Mouse (Mus musculus): ENCODE results near the gene Gpr88. TPM values are rescaled to one million over a fixed set of nuclear protein-coding genes. Genes with fewer than 3 reads are reported as not detected.
A peak's percentile ranks its signal among the peaks of the same experiment; 100 is the strongest.

Gene Gpr88
- polyA plus RNA-seq, 1 experiment from 2014 or later = 1.6 TPM

- H3K9ac ChIP-seq (replicated peaks; ENCODE audit: low read depth) = no peak overlapping the region
- 28% methylated on average over 3 of the region's 3 CpGs for WGBS
- DNase-seq (ENCODE audit: low spot score) = no peak
- no peaks in the 10 kb centered on the region for H3K4me1 ChIP-seq (ENCODE audit: insufficient read depth, low read depth, low read length)
- H3K9me3 ChIP-seq (ENCODE audit: low read length) = no peaks in the 10 kb centered on the region
- TF ChIP-seq EP300 (IDR thresholded peaks at IDR 0.05) = no peak
- no peak for TF ChIP-seq CTCF (IDR thresholded peaks at IDR 0.05)
- no peak overlapping the region for H3K4me2 ChIP-seq (replicated peaks; ENCODE audit: low read depth, low read length)
- no peaks in the 10 kb centered on the region for H3K27me3 ChIP-seq (replicated peaks; ENCODE audit: insufficient read depth, low read length)
- no peak overlapping the region for H3K4me3 ChIP-seq (ENCODE audit: low read depth, low read length)
- H3K36me3 ChIP-seq (ENCODE audit: insufficient read depth, low read length) = no peaks in the 10 kb centered on the region
- ATAC-seq = no peak
- no peak overlapping the region for H3K27ac ChIP-seq (ENCODE audit: low read length)
Observed at GRCm38 (mm10) chr3:116203942-116204341, 49.4 kb downstream of the Gpr88 start.

- Histone ChIP-seq H3K36me3 (ENCODE audit: insufficient read depth, low read length) (no peaks in the 10 kb centered on the region), H3K4me3 (ENCODE audit: low read depth, low read length) (no peak overlapping the region), H3K27me3 (replicated peaks; ENCODE audit: insufficient read depth, low read length) (no peaks in the 10 kb centered on the region), H3K27ac (ENCODE audit: low read length) (no peak overlapping the region), H3K4me1 (ENCODE audit: insufficient read depth, low read depth, low read length) (no peaks in the 10 kb centered on the region), H3K9ac (replicated peaks; ENCODE audit: low read depth) (no peak overlapping the region), H3K4me2 (replicated peaks; ENCODE audit: low read depth, low read length) (no peak overlapping the region), H3K9me3 (ENCODE audit: low read length) (no peaks in the 10 kb centered on the region)
- DNase-seq (ENCODE audit: low spot score) = peak; percentile 35
- 53% methylated on average over 10 of the region's 10 CpGs for WGBS
- no peak for TF ChIP-seq CTCF (IDR thresholded peaks at IDR 0.05)
- TF ChIP-seq EP300 (IDR thresholded peaks at IDR 0.05) = no peak
- ATAC-seq = no peak
Observed at GRCm38 (mm10) chr3:116200060-116200459, 53.2 kb downstream of the Gpr88 start.

Other genes starting within 250 kb of the Gpr88 start
- gene Slc30a7, start 246.1 kb downstream of the Gpr88 start, polyA plus RNA-seq (2015; fragmentation: Nextera tagmentation; extraction: Ambion mirVana) = 25.0 and 29.0 TPM in 2 replicates
- gene Extl2, start 246.0 kb downstream of the Gpr88 start, polyA plus RNA-seq (2015; fragmentation: Nextera tagmentation; extraction: Ambion mirVana) = 10.4 and 10.9 TPM in 2 replicates
- gene Vcam1, start 123.8 kb downstream of the Gpr88 start, polyA plus RNA-seq (2015; fragmentation: Nextera tagmentation; extraction: Ambion mirVana) = 54.1 and 55.0 TPM in 2 replicates
- gene Cdc14a, start 170.5 kb upstream of the Gpr88 start, polyA plus RNA-seq (2015; fragmentation: Nextera tagmentation; extraction: Ambion mirVana) = 8.2 and 8.9 TPM in 2 replicates